Mouse (Mus musculus): ENCODE results near the gene Ptprn2. TPM values are rescaled to one million over a fixed set of nuclear protein-coding genes. Genes with fewer than 3 reads are reported as not detected.
A peak's percentile ranks its signal among the peaks of the same experiment; 100 is the strongest.
"Not testable (repeated sequence)": the region's sequence is repeated elsewhere in the genome, so short reads cannot be mapped to it uniquely, and the experiment has no call there.

The Ptprn2 gene
- polyA plus RNA-seq, 1 experiment from 2014 or later, result 0.19 TPM

DNA sequence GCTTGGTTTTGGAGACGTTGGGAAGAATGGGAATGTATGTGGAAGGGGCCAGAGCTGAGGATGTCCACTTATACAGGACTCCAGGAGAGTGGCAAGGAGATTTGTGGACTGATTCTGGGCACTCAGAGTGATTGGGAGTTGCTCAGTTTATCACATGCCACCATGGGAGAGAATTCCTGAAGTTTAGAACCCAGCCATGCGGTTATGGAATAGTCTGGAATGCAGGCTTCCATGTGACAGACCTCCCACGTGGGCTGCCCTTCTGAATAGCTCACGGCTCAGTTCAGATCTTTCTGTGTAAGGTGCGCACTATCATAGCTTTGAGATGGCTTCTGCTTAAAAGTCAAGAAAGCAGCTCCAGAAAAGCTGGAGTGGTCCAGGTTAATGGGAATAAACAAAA, 88.6 kb downstream of the Ptprn2 start:
- no peaks in the 10 kb centered on the region for H3K9me3 ChIP-seq (ENCODE audit: control insufficient read depth, low read length)
- H3K4me2 ChIP-seq (ENCODE audit: low read depth, low read length), result no peak overlapping the region
- no peak for ATAC-seq (ENCODE audit: low read depth)
- 61% methylated on average over 5 of the region's 5 CpGs for WGBS
- H3K27me3 ChIP-seq (ENCODE audit: control insufficient read depth, insufficient read depth, low read depth, low read length), result no peaks in the 10 kb centered on the region
- no peak overlapping the region for H3K27ac ChIP-seq (ENCODE audit: low read length)
- no peaks in the 10 kb centered on the region for H3K36me3 ChIP-seq (ENCODE audit: control insufficient read depth, insufficient read depth, low read length)
- no peaks in the 10 kb centered on the region for H3K4me1 ChIP-seq (replicated peaks; ENCODE audit: control insufficient read depth, insufficient read depth, low read length)
- no peak overlapping the region for H3K4me3 ChIP-seq (ENCODE audit: low read length)
- H3K9ac ChIP-seq (ENCODE audit: low read length), result no peak overlapping the region

DNA sequence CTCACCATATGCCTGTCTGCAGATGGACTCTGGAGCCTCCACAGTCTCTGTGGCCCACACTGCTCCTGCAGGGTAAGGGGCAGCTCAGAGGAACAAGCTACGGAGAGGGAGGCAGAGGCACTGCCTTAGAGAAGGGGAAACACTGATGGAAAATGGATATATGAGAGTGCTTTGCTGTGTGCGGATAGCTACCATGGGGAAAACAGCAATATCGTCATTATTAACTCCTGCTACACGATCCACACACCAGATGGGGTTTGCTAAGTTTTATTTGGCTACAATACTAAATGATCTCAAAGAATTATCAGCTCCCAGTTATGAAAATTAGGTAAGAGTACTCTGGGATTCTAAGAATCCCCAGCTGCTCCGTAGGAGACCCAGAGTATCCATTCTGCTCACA, 89.2 kb downstream of the Ptprn2 start:
- Histone ChIP-seq H3K9ac (ENCODE audit: low read length) (no peak overlapping the region), H3K4me2 (ENCODE audit: low read depth, low read length) (no peak overlapping the region), H3K27me3 (ENCODE audit: control insufficient read depth, insufficient read depth, low read depth, low read length) (no peaks in the 10 kb centered on the region), H3K9me3 (ENCODE audit: control insufficient read depth, low read length) (no peaks in the 10 kb centered on the region), H3K4me1 (replicated peaks; ENCODE audit: control insufficient read depth, insufficient read depth, low read length) (no peaks in the 10 kb centered on the region), H3K36me3 (ENCODE audit: control insufficient read depth, insufficient read depth, low read length) (no peaks in the 10 kb centered on the region), H3K27ac (ENCODE audit: low read length) (no peak overlapping the region), H3K4me3 (ENCODE audit: low read length) (no peak overlapping the region)
- no peak for ATAC-seq (ENCODE audit: low read depth)
- WGBS, result 67% methylated on average over 5 of the region's 5 CpGs

GRCm38 (mm10) chr12:116577917-116578316, 92.4 kb downstream of the Ptprn2 start:
- H3K9me3 ChIP-seq (ENCODE audit: control insufficient read depth, low read length); H3K9ac ChIP-seq (ENCODE audit: low read length): not testable (repeated sequence)
- 52% methylated on average over 1 of the region's 1 CpGs for WGBS

DNA sequence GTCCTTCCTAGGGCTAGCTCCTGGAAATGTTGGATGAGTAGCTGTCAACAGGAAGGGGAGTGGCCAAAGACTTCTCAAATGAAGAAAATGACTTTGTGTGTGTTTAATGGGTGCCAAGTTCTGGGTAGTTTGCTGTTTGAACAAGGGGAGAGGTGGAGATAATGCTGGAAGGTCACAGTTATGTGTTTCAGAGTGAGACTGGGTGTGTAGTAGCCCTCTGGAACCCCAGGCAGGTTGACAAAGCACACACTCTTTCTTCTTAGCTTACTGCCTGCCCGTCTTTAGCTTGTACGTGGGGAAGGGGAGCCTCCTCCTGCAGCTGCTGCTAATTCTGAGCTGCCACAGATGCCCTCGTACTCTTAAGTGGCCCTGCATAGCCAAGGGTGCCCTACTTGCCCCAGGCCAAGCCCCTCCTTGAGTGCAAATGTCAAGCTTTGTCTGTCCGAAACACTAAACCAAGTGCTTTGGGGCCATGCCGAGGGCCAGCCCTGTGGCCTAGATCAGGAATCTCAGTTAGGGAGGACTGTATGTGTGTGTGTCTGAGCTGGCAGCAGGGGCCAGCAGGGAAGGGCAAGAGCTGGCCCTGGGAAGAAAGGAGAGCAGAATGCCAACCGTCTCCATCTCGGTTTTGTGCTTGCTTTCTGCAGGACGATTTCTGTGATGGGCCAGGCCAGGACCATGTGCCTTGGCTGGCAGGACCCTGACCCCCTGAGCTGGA, 95.5 kb downstream of the Ptprn2 start:
- Histone ChIP-seq H3K9ac (ENCODE audit: low read length) (no peak overlapping the region), H3K9me3 (ENCODE audit: control insufficient read depth, low read length) (no peaks in the 10 kb centered on the region), H3K4me3 (ENCODE audit: low read length) (no peak overlapping the region), H3K4me1 (replicated peaks; ENCODE audit: control insufficient read depth, insufficient read depth, low read length) (peaks cover 4% of the 10 kb centered on the region; the same call in 1 of the 2 replicates), H3K27ac (ENCODE audit: low read length) (peak overlapping the region; percentile 12), H3K4me2 (ENCODE audit: low read depth, low read length) (no peak overlapping the region), H3K36me3 (ENCODE audit: control insufficient read depth, insufficient read depth, low read length) (no peaks in the 10 kb centered on the region), H3K27me3 (ENCODE audit: control insufficient read depth, insufficient read depth, low read depth, low read length) (no peaks in the 10 kb centered on the region)
- WGBS, result 47% methylated on average over 8 of the region's 8 CpGs
- ATAC-seq (ENCODE audit: low read depth), result 0 out of 2 replicates have a peak, but pooled peaks have one; percentile 29

More at GRCm38 (mm10) chr12:116577917-116578316, 92.4 kb downstream of the Ptprn2 start:
- not testable (repeated sequence) for H3K4me3 ChIP-seq (ENCODE audit: low read length); ATAC-seq (ENCODE audit: low read depth); H3K4me1 ChIP-seq (replicated peaks; ENCODE audit: control insufficient read depth, insufficient read depth, low read length); H3K4me2 ChIP-seq (ENCODE audit: low read depth, low read length); H3K27me3 ChIP-seq (ENCODE audit: control insufficient read depth, insufficient read depth, low read depth, low read length); H3K36me3 ChIP-seq (ENCODE audit: control insufficient read depth, insufficient read depth, low read length); H3K27ac ChIP-seq (ENCODE audit: low read length)

DNA sequence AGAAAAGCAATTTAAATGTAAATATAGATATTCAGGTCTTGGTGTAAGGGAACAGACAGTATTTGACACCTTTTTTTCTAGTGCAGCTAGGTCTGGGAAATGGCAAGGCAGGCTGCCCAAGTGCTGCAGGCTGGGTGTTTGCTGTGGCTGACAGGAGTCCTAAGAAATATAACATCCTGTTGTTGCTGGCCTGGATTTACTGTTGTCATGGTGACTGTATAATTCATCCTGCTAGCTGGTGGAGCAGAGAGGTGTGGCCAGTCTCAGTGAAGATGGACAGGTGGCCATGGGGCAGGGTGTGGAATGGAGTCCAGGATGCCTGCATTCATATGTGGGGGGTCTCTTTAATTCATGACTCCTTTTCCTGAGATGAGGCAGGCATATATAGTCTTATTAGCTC, 96.3 kb downstream of the Ptprn2 start:
- Histone ChIP-seq H3K36me3 (ENCODE audit: control insufficient read depth, insufficient read depth, low read length) (no peaks in the 10 kb centered on the region), H3K9me3 (ENCODE audit: control insufficient read depth, low read length) (no peaks in the 10 kb centered on the region), H3K4me2 (ENCODE audit: low read depth, low read length) (no peak overlapping the region), H3K4me1 (replicated peaks; ENCODE audit: control insufficient read depth, insufficient read depth, low read length) (peaks cover 4% of the 10 kb centered on the region; the same call in 1 of the 2 replicates), H3K27me3 (ENCODE audit: control insufficient read depth, insufficient read depth, low read depth, low read length) (no peaks in the 10 kb centered on the region), H3K4me3 (ENCODE audit: low read length) (no peak overlapping the region), H3K9ac (ENCODE audit: low read length) (no peak overlapping the region), H3K27ac (ENCODE audit: low read length) (no peak overlapping the region)
- no peak for ATAC-seq (ENCODE audit: low read depth)

DNA sequence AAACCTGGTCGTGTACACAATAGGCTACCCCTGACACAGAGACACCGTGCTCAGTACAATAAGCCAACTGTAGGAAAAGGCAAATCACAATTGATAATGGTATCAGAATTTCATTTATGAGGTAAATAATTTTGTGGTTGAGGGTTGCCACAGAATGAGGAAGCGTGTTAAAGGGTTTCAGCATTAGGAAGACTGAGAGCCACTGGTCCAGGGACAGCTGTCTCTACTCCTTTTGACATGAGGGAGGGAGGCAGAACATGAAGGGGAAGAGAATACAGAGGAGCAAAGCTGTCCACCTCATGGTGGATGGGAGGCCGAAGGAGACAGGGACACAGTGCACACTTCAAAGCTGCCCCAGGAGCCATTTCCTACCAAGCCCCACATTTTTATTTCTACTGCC, 97.3 kb downstream of the Ptprn2 start:
- WGBS, result 73% methylated on average over 4 of the region's 4 CpGs

DNA sequence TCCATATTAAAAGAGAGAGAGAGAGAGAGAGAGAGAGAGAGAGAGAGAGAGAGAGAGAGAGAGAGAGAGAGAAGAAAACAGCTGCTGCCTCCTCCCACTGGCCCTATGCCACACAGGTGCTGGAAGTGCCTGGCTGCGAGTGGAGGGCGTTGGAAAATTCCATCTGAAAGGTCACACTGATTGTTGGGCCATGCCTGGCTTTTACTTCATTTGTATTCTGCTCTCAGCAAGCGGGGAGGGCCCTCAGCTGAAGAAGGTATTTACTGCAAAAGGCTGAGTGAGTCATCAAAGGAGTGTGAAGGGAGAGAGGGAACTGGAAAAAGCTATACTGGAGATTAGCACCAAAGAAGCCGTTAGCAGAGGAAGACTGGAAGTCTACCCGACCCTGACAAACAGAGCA, 99.5 kb downstream of the Ptprn2 start:
- no peak overlapping the region for H3K4me2 ChIP-seq (ENCODE audit: low read depth, low read length)
- whole genome bisulfite sequencing, result 20% methylated on average over 5 of the region's 5 CpGs
- peak overlapping the region; percentile 45 for H3K27ac ChIP-seq (ENCODE audit: low read length)
- peak; percentile 85 for ATAC-seq (ENCODE audit: low read depth)
- H3K9me3 ChIP-seq (ENCODE audit: control insufficient read depth, low read length), result no peaks in the 10 kb centered on the region
- H3K27me3 ChIP-seq (ENCODE audit: control insufficient read depth, insufficient read depth, low read depth, low read length), result no peaks in the 10 kb centered on the region
- H3K9ac ChIP-seq (ENCODE audit: low read length), result no peak overlapping the region
- no peaks in the 10 kb centered on the region for H3K36me3 ChIP-seq (ENCODE audit: control insufficient read depth, insufficient read depth, low read length)
- no peak overlapping the region for H3K4me3 ChIP-seq (ENCODE audit: low read length)
- H3K4me1 ChIP-seq (replicated peaks; ENCODE audit: control insufficient read depth, insufficient read depth, low read length), result peaks cover 4% of the 10 kb centered on the region; the same call in 1 of the 2 replicates

More for the DNA sequence above, 97.3 kb downstream of the Ptprn2 start:
- no peak overlapping the region for H3K4me2 ChIP-seq (ENCODE audit: low read depth, low read length)
- no peak overlapping the region for H3K9ac ChIP-seq (ENCODE audit: low read length)
- H3K4me1 ChIP-seq (replicated peaks; ENCODE audit: control insufficient read depth, insufficient read depth, low read length), result peaks cover 4% of the 10 kb centered on the region; the same call in 1 of the 2 replicates
- ATAC-seq (ENCODE audit: low read depth), result no peak
- H3K27ac ChIP-seq (ENCODE audit: low read length), result no peak overlapping the region
- no peaks in the 10 kb centered on the region for H3K36me3 ChIP-seq (ENCODE audit: control insufficient read depth, insufficient read depth, low read length)
- no peak overlapping the region for H3K4me3 ChIP-seq (ENCODE audit: low read length)
- H3K27me3 ChIP-seq (ENCODE audit: control insufficient read depth, insufficient read depth, low read depth, low read length), result no peaks in the 10 kb centered on the region
- no peaks in the 10 kb centered on the region for H3K9me3 ChIP-seq (ENCODE audit: control insufficient read depth, low read length)

DNA sequence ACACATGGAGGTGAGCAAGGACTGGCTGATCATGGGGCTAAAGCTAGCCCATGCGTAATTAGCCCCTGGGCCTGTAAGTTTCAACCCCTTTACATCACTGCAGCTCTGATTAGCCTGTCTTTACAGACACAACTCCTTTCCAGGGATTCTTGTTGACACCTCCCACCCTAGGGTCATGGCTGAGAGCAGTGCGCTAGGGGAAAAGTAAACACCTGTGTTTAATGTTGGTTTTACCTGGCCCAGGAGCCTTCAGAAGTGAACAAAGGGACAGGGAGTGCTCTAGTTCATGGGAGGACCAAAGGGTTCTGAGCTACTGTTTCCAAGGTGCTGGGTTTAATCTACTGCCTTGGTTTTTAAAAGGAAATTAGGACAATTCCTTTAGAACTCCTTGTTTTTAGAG, 100.6 kb downstream of the Ptprn2 start:
- peak overlapping the region; percentile 13 for H3K27ac ChIP-seq (ENCODE audit: low read length)
- no peaks in the 10 kb centered on the region for H3K27me3 ChIP-seq (ENCODE audit: control insufficient read depth, insufficient read depth, low read depth, low read length)
- no peak overlapping the region for H3K4me3 ChIP-seq (ENCODE audit: low read length)
- no peaks in the 10 kb centered on the region for H3K9me3 ChIP-seq (ENCODE audit: control insufficient read depth, low read length)
- WGBS, result 47% methylated on average over 2 of the region's 2 CpGs
- H3K4me1 ChIP-seq (replicated peaks; ENCODE audit: control insufficient read depth, insufficient read depth, low read length), result peaks cover 2% of the 10 kb centered on the region; the same call in 1 of the 2 replicates
- no peak overlapping the region for H3K9ac ChIP-seq (ENCODE audit: low read length)
- no peaks in the 10 kb centered on the region for H3K36me3 ChIP-seq (ENCODE audit: control insufficient read depth, insufficient read depth, low read length)
- no peak overlapping the region for H3K4me2 ChIP-seq (ENCODE audit: low read depth, low read length)
- ATAC-seq (ENCODE audit: low read depth), result peak; percentile 40; the same call in 1 of the 2 replicates

GRCm38 (mm10) chr12:116587548-116587947, 102.0 kb downstream of the Ptprn2 start:
- H3K4me3 ChIP-seq (ENCODE audit: low read length), result no peak overlapping the region
- H3K4me1 ChIP-seq (replicated peaks; ENCODE audit: control insufficient read depth, insufficient read depth, low read length), result no peaks in the 10 kb centered on the region
- ATAC-seq (ENCODE audit: low read depth), result no peak
- no peaks in the 10 kb centered on the region for H3K27me3 ChIP-seq (ENCODE audit: control insufficient read depth, insufficient read depth, low read depth, low read length)
- H3K9me3 ChIP-seq (ENCODE audit: control insufficient read depth, low read length), result no peaks in the 10 kb centered on the region
- WGBS, result 59% methylated on average over 3 of the region's 3 CpGs
- H3K4me2 ChIP-seq (ENCODE audit: low read depth, low read length), result no peak overlapping the region
- H3K9ac ChIP-seq (ENCODE audit: low read length), result no peak overlapping the region
- no peaks in the 10 kb centered on the region for H3K36me3 ChIP-seq (ENCODE audit: control insufficient read depth, insufficient read depth, low read length)
- no peak overlapping the region for H3K27ac ChIP-seq (ENCODE audit: low read length)

Data from lung, embryonic 16.5 days (tissue).